Mouse (Mus musculus) embryonic fibroblast, embryonic 13.5 days (primary cell): ENCODE measurements around the gene Gabbr2. TPM values are rescaled to one million over a fixed set of nuclear protein-coding genes. Genes with fewer than 3 reads are reported as not detected.

ENCODE experiments used
- H3K27ac ChIP-seq: 2 replicates; pipeline ENCODE4 v1.5.1; 2012; ENCODE audit warnings: low read length, control low read depth, inconsistent platforms; ENCODE audit not compliant: insufficient read depth
- H3K4me1 ChIP-seq: 2 replicates; pipeline ENCODE4 v1.6.1; 2011; ENCODE audit warnings: low read length; ENCODE audit not compliant: control insufficient read depth, insufficient read depth
- H3K4me3 ChIP-seq: 2 replicates; pipeline ENCODE4 v1.5.1; 2011; ENCODE audit warnings: mild to moderate bottlenecking, control low read depth, low read length; ENCODE audit not compliant: insufficient read depth
- CTCF ChIP-seq: IDR thresholded peaks from 2 replicates; pipeline ENCODE4 v1.5.1; 2011; ENCODE audit warnings: mild to moderate bottlenecking, control low read depth, low read length, moderate library complexity, borderline replicate concordance; ENCODE audit not compliant: insufficient read depth
- POLR2A ChIP-seq: IDR thresholded peaks from 2 replicates; pipeline ENCODE4 v1.6.1; 2011; ENCODE audit warnings: low read depth, mild to moderate bottlenecking, control low read depth, low read length, moderate library complexity
- polyA plus RNA-seq: library from polyadenylated mRNA; stranded (reverse); fragments of >200 nt; gene quantifications from 2 replicates; pipeline ENCODE4 v1.2.4, GENCODE M21; 2011; ENCODE audit warnings: low read depth; ENCODE audit not compliant: missing spikeins, insufficient read length

Gabbr2 gene
- polyA plus RNA-seq, 1 experiment, result 0.30 TPM

DNA sequence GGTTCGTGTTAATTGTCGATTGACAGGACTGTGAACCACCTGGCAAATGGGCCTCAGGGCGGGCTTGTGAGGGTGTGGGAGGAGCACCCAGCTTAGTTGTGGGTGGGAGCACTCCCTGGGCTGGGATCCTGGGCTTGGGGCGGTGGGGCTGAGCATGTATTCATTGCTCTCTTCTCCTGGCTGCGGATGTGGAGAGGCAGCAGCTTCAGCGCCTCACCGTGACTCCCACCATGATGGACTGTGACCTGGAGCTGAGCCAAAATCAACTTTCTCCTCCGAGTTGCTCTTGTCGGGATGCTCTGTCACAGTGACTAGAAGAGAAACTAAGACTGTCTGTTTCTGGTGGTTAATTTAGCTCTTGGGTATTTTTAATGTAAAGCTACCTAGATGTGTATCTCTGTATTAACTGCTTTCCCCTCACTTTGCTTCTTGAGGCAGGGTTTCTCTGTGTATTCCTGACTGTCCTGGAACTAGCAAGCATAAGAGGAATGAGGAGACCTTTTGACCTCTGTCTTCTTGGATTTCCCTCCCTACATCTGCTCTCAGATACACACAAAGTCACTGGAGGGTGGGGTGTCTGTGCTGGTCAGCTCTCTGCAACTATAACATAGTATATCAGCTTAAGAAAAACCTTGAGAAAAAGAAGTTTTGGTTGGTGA is 200.9 kb downstream of the Gabbr2 start:
- H3K27ac ChIP-seq, result no peak overlapping the region
- TF ChIP-seq CTCF (no peak), POLR2A (no peak)
- no peaks in the 10 kb centered on the region for H3K4me1 ChIP-seq
- no peak overlapping the region for H3K4me3 ChIP-seq

DNA sequence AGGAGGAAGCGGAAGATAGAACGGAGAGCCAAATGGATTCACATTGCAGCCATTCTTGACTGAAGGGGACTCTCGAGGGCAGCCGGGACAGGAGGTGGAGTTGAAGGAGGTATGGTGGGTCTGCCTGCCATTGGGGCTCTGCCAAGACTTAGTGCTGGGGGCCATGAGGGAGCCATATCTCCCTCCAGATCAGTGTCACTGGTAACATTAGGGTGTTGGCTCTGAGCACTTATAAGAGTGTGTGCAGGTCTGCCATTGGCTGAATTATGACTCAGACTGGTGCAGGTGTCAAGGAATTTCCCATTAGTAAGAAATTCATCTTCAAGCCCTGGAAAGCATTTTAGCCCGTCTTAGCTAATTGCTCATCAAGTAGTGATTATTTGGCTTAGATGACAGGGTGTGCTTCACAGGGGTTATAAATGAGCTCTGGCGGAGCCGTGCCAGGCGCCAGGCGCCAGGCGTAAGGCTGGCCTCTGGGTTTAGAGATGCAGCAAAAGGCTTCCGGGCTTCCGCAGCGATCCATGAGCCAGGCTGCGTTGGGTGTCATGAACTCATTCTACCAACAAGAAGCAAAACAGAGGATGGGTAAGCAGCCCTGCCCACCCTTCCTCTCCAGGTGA is 207.1 kb downstream of the Gabbr2 start:
- TF ChIP-seq POLR2A (no peak), CTCF (no peak)
- Histone ChIP-seq H3K4me1 (no peaks in the 10 kb centered on the region), H3K4me3 (no peak overlapping the region), H3K27ac (no peak overlapping the region)

DNA sequence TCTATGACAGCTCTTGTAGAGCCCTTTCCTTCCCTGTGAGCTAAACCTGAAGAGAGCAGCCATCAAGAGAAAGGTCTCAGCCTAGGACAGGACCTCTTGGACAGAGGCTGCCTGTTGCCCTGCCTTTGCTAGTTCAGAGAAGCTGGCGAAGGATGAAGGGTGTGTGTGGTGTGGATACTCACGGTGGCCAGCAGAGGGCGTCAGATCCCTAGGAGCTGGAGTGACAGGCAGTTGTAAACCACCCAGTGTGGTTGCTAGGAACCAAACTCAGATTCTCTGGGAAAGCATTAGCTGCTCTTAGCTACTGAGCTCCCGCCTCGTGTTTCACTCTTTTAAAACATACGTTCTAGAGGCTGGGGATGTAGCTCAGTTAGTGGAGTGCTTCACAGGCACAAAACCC is 210.6 kb downstream of the Gabbr2 start:
- H3K4me3 ChIP-seq, result no peak overlapping the region
- TF ChIP-seq CTCF, result peak; percentile 23; the same call in 1 of the 2 replicates
- no peak for TF ChIP-seq POLR2A
- H3K27ac ChIP-seq, result no peak overlapping the region
- H3K4me1 ChIP-seq, result no peaks in the 10 kb centered on the region

DNA sequence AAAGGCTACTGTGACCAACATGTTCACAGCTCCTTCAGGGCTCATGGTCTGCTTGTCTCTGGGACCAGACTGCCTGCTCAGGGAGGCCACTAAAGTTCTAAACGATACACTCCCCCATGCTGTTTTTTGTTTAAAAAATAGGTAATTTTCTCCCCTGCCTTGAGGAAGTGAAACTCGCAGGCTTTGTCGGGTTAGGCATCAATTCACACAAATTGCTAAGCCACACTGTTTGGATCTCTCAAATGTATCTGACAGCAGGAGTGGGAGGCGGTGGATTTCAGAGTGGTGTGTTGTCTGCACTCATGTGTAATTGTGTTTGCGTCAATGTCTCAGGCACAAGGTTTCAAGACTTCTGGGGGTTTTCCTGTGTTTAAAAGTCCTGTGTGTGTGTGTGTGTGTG is 215.7 kb downstream of the Gabbr2 start:
- Histone ChIP-seq H3K4me3 (no peak overlapping the region), H3K4me1 (no peaks in the 10 kb centered on the region), H3K27ac (no peak overlapping the region)
- TF ChIP-seq POLR2A (no peak), CTCF (no peak)

DNA sequence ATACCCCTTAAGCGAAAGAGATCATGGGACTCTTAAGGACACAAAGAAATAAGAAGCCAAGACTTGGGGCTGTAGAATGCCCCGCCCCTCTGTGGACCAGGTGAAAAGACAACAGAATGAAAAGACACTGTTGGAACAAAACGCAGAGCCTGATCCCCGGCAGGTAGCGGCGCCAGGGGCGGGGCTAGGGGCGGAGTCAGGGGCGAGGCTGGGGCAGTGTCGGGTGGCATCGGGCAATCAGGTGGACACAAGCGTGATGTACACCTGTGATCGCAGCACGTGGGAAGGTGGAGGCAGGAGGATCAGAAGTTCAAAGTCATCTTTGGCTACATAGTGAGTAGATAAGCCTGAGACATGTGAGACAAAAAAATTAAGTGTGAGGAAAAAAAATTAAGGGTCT is 217.0 kb downstream of the Gabbr2 start:
- Histone ChIP-seq H3K4me1 (no peaks in the 10 kb centered on the region), H3K27ac (no peak overlapping the region), H3K4me3 (no peak overlapping the region)
- TF ChIP-seq POLR2A (no peak), CTCF (no peak)

DNA sequence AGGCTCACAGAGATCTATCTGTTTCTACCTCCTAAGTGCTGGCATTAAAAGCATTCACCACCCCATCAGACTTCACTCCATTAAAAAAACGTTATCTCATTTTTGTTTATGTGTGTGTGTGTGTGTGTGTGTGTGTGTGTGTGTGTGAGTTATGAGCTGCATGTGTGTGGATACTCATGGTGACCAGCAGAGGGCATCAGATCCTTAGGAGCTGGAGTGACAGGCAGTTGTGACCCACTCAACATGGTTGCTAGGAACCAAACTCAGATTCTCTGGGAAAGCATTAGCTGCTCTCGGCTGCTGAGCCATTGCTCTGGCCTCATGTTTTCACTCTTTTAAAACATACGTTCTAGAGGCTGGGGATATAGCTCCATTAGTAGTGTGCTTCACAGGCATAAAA is 218.4 kb downstream of the Gabbr2 start:
- Histone ChIP-seq H3K27ac (no peak overlapping the region), H3K4me3 (no peak overlapping the region), H3K4me1 (no peaks in the 10 kb centered on the region)
- no peak for TF ChIP-seq POLR2A
- TF ChIP-seq CTCF, result 0 out of 2 replicates have a peak, but pooled peaks have one; percentile 3

DNA sequence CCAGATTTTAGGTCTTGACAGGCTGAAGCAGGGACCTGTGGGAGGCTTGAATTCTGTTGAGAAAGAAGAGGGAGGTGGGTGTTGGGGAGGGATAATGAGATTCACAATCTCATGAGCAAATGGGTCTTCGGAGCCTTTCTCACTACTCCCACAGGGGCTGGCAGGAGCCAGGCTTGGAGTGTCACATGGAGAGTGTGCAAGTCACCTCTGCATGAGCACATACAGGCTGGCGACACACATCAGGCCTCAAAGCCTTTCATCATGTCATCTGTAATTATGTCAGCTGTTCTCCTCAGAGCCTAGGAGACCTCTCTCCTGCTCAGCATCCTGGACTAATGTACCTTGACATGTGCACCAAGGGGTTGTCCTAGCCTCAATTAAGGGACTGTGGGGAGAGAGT is 219.1 kb downstream of the Gabbr2 start:
- Histone ChIP-seq H3K4me1 (no peaks in the 10 kb centered on the region), H3K27ac (no peak overlapping the region), H3K4me3 (no peak overlapping the region)
- no peak for TF ChIP-seq CTCF
- no peak for TF ChIP-seq POLR2A

DNA sequence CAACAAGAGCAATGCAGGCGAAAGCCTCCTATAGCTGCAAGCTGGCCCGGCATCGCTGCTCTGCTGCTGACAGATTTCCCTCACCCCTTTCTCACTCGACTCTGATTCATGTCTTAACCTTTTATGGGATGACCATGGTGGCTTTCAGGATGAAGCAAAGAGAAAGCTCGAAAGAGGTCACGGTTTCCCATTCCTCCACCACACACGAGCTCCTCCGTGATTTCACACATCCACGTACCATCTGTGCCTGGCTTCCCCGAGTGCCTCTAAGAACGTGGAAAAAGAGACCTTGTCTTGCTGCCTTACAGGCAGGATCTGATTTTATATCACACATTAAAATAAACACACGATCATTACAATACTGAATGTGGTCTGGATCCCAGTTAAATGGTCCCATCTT is 220.6 kb downstream of the Gabbr2 start:
- H3K4me1 ChIP-seq, result no peaks in the 10 kb centered on the region
- no peak overlapping the region for H3K27ac ChIP-seq
- H3K4me3 ChIP-seq, result no peak overlapping the region
- no peak for TF ChIP-seq POLR2A
- TF ChIP-seq CTCF, result no peak

DNA sequence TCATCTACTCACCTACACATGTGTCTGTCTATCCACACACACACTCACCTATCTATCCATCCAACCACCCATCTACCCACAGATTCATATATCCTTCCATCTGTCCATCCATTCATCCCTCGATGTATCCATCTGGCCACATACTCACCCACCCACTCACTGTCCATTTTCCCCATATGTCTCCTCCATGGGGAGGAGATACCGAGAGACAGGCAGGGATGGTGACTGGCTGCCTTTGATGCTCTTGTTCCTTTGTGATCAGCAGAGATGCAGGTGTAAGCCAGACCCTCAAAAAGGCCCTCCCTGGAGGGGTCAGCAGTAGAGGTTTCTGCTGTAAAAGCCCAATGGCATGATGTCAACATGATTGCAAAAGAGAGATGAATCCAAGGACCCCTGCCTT is 221.0 kb downstream of the Gabbr2 start:
- Histone ChIP-seq H3K27ac (no peak overlapping the region), H3K4me3 (no peak overlapping the region), H3K4me1 (no peaks in the 10 kb centered on the region)
- TF ChIP-seq POLR2A, result no peak
- no peak for TF ChIP-seq CTCF

DNA sequence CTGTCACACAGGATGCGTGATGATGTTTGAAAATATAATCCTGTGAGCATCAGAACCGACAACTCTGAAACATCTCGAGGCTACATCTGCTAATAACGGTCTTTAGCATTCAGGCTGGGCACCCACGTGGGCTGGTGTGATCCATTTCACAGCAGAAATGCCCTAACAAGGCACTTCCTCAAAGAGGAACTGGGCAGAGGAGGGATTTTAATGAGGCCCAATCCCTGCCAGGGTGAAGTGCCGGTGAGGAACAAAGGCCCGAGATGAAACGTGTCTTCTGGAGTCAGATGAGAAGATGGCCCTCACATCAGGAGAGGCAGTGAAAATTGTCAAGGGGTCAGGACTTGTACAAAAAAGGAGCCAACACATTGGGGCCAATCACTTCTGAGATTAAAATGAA is 221.6 kb downstream of the Gabbr2 start:
- no peak overlapping the region for H3K27ac ChIP-seq
- TF ChIP-seq CTCF (no peak), POLR2A (no peak)
- H3K4me1 ChIP-seq, result no peaks in the 10 kb centered on the region
- no peak overlapping the region for H3K4me3 ChIP-seq
